Mouse (Mus musculus) C2C12 (cell line): ENCODE results near the gene Tspo.

Source experiments
- CEBPB ChIP-seq: IDR thresholded peaks from one replicate; pipeline ENCODE4 v1.6.1; 2011; ENCODE audit warnings: low read depth, mild to moderate bottlenecking, control low read depth, moderate library complexity
- CTCF ChIP-seq: IDR thresholded peaks from one replicate; pipeline ENCODE4 v1.5.1; 2011; ENCODE audit not compliant: control insufficient read depth, insufficient read depth, insufficient read length
- FOSL1 ChIP-seq: IDR thresholded peaks from one replicate; pipeline ENCODE4 v1.8.0; 2011; ENCODE audit warnings: mild to moderate bottlenecking, low read length; ENCODE audit not compliant: poor library complexity, insufficient read depth, severe bottlenecking
- MAX ChIP-seq: IDR thresholded peaks from one replicate; pipeline ENCODE4 v1.6.1; 2011; ENCODE audit warnings: mild to moderate bottlenecking, control low read depth
- MYOD1 ChIP-seq: IDR thresholded peaks from one replicate; pipeline ENCODE4 v1.6.1; 2011; ENCODE audit warnings: low read depth; ENCODE audit not compliant: control insufficient read depth, insufficient read length
- MYOG ChIP-seq: IDR thresholded peaks from one replicate; pipeline ENCODE4 v1.6.1; 2011; ENCODE audit not compliant: control insufficient read depth, insufficient read length; ENCODE audit errors: extremely low read depth
- USF1 ChIP-seq: IDR thresholded peaks from one replicate; pipeline ENCODE4 v1.6.1; 2011; ENCODE audit warnings: low read depth, mild to moderate bottlenecking, control low read depth, moderate library complexity

DNA sequence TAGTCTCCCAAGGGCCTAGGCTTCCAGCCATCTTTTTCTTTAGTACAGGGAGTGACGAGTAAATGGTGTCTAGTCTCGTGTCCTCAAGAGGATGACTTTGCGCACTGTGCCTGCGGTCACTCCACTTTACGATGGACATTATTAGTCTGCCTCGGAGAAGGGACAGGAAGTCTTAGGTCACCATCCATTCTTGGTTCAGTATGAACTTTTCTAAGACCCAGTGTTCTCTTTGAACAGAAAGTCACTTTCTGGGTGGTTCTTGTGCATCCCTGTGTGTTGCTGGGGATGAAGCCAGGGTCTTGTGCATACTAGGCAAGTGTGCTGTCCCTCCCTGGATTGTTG, 27.5 kb upstream of the Tspo start:
- TF ChIP-seq USF1 (no peak), CTCF (no peak), MAX (no peak), CEBPB (no peak), FOSL1 (no peak), MYOD1 (no peak), MYOG (no peak)
